8 mouse cellular contexts compared by ENCODE assay signal in genomic region chr7:29155196-29155837, GRCm38 (mm10). TPM values are rescaled to one million over a fixed set of nuclear protein-coding genes. Genes with fewer than 3 reads are reported as not detected.
A peak's percentile ranks its signal among the peaks of the same experiment; 100 is the strongest.
DNase-seq lines count a peak whose midpoint lies in the region; ATAC-seq lines count a peak whose summit lies in the region.

No protein-coding gene starts in this region.

- H3K4me2 ChIP-seq in lung, embryonic 16.5 days (ENCODE audit: low read depth, low read length): peak overlapping the region; percentile 96

- H3K4me3 ChIP-seq in hindbrain, embryonic 10.5 days: peak overlapping the region; percentile 71
- H3K4me3 ChIP-seq in lung, embryonic 16.5 days (ENCODE audit: low read length): peak overlapping the region; percentile 85

- peaks cover 7% of the 10 kb centered on the region; the same call in 1 of the 2 replicates for H3K9me3 ChIP-seq in hindbrain, embryonic 10.5 days
- no peaks in the 10 kb centered on the region for H3K9me3 ChIP-seq in lung, embryonic 16.5 days (ENCODE audit: control insufficient read depth, low read length)

- peak; percentile 91 for DNase-seq in Muller cell, postnatal 12 days (ENCODE audit: inconsistent ontology term)
- DNase-seq in cerebellum, adult 9-10 months: peak; percentile 92
- peak; percentile 88 for DNase-seq in hindbrain, embryonic 10.5 days (ENCODE audit: low spot score)
- peak; percentile 90 for DNase-seq in layer of hippocampus, adult 9-11 months
- DNase-seq in ovary, postnatal 36 days (ENCODE audit: low spot score): peak; percentile 88
- DNase-seq in thymus, postnatal 14 days: peak; percentile 90

- H3K4me1 ChIP-seq in hindbrain, embryonic 10.5 days (replicated peaks): peaks cover 33% of the 10 kb centered on the region
- H3K4me1 ChIP-seq in lung, embryonic 16.5 days (replicated peaks; ENCODE audit: control insufficient read depth, insufficient read depth, low read length): no peaks in the 10 kb centered on the region; the same call in 1 of the 2 replicates

- peaks cover 12% of the 10 kb centered on the region; the same call in 1 of the 2 replicates for H3K36me3 ChIP-seq in hindbrain, embryonic 10.5 days
- no peaks in the 10 kb centered on the region for H3K36me3 ChIP-seq in lung, embryonic 16.5 days (ENCODE audit: control insufficient read depth, insufficient read depth, low read length)

- ATAC-seq in frontal cortex, adult (ENCODE audit: low TSS enrichment): peak; percentile 88
- peak; percentile 94 for ATAC-seq in lung, embryonic 16.5 days (ENCODE audit: low read depth)

- H3K9ac ChIP-seq in lung, embryonic 16.5 days (ENCODE audit: low read length): peak overlapping the region; percentile 85

- 7% methylated on average over 37 of the region's 37 CpGs for WGBS in hindbrain, embryonic 10.5 days
- 8% methylated on average over 31 of the region's 37 CpGs for WGBS in lung, embryonic 16.5 days

- peak overlapping the region; percentile 88 for H3K27ac ChIP-seq in hindbrain, embryonic 10.5 days
- peak overlapping the region; percentile 85 for H3K27ac ChIP-seq in lung, embryonic 16.5 days (ENCODE audit: low read length)

- peaks cover 28% of the 10 kb centered on the region for H3K27me3 ChIP-seq in hindbrain, embryonic 10.5 days (ENCODE audit: insufficient read depth, poor library complexity, severe bottlenecking)
- peaks cover 17% of the 10 kb centered on the region for H3K27me3 ChIP-seq in lung, embryonic 16.5 days (ENCODE audit: control insufficient read depth, insufficient read depth, low read depth, low read length)

RNA-seq across cellular contexts. Expression of gene Fam98c, which starts 0.7 kb away (rescaled TPM):
- polyA plus RNA-seq in hindbrain, embryonic 10.5 days (2016; fragmentation: Nextera tagmentation; extraction: Ambion mirVana): 17.6 and 18.4 TPM in 2 replicates
- 17.6 and 21.0 TPM in 2 replicates for polyA plus RNA-seq in lung, embryonic 16.5 days (2015; fragmentation: Nextera tagmentation; extraction: Ambion mirVana)

RNA-seq across cellular contexts. Expression of gene Ggn, which starts 14.7 kb away (rescaled TPM):
- polyA plus RNA-seq in hindbrain, embryonic 10.5 days (2016; fragmentation: Nextera tagmentation; extraction: Ambion mirVana): 1.1 TPM in 2 replicates
- 0.67 and 1.5 TPM in 2 replicates for polyA plus RNA-seq in lung, embryonic 16.5 days (2015; fragmentation: Nextera tagmentation; extraction: Ambion mirVana)

RNA-seq across cellular contexts. Expression of gene Spred3, which starts 14.9 kb away (rescaled TPM):
- 3.5 and 3.6 TPM in 2 replicates for polyA plus RNA-seq in hindbrain, embryonic 10.5 days (2016; fragmentation: Nextera tagmentation; extraction: Ambion mirVana)
- 1.2 and 2.0 TPM in 2 replicates for polyA plus RNA-seq in lung, embryonic 16.5 days (2015; fragmentation: Nextera tagmentation; extraction: Ambion mirVana)

RNA-seq across cellular contexts. Expression of gene Rasgrp4, which starts 20.7 kb away (rescaled TPM):
- 0.34 and 0.54 TPM in 2 replicates for polyA plus RNA-seq in hindbrain, embryonic 10.5 days (2016; fragmentation: Nextera tagmentation; extraction: Ambion mirVana)
- polyA plus RNA-seq in lung, embryonic 16.5 days (2015; fragmentation: Nextera tagmentation; extraction: Ambion mirVana): 1.4 and 2.3 TPM in 2 replicates

RNA-seq across cellular contexts. Expression of gene Psmd8, which starts 25.2 kb away (rescaled TPM):
- polyA plus RNA-seq in hindbrain, embryonic 10.5 days (2016; fragmentation: Nextera tagmentation; extraction: Ambion mirVana): 305 and 348 TPM in 2 replicates
- polyA plus RNA-seq in lung, embryonic 16.5 days (2015; fragmentation: Nextera tagmentation; extraction: Ambion mirVana): 256 and 273 TPM in 2 replicates

Comparison
In these comparisons a context has a peak if more than half of its experiments do, and no peak if none do; other contexts are left out.
1. Peak in every context shown above with its lines: DNase-seq, ATAC-seq, H3K4me3 ChIP-seq and H3K27ac ChIP-seq.